Mouse (Mus musculus): ENCODE data around the gene Gdpd1.

GRCm38 (mm10) chr11:86990309-86990708, 83.6 kb downstream of the Gdpd1 start:
- TF ChIP-seq EP300 (optimal IDR thresholded peaks at IDR 0.05), result no peak
- TF ChIP-seq CTCF (IDR thresholded peaks at IDR 0.05; ENCODE audit: low read depth), result no peak
